Mouse (Mus musculus) hindbrain, postnatal 0 days (tissue): Measurements from ENCODE around the gene Gcc1. TPM values are rescaled to one million over a fixed set of nuclear protein-coding genes. Genes with fewer than 3 reads are reported as not detected.

Source experiments
- ATAC-seq: fragments of 200-750 bp; cut with Nextera tagmentation; 2 replicates; pipeline ENCODE4 v1.8.0; 2017; ENCODE audit warnings: mild to moderate bottlenecking, moderate TSS enrichment, moderate library complexity
- DNase-seq: peaks from one replicate; pipeline ENCODE4 v3.0.0-alpha.2; 2015; ENCODE audit warnings: low spot score
- H3K27ac ChIP-seq: fragments of 300-500 bp; sonication (generic); 2 replicates; pipeline ENCODE4 v1.5.1; 2014; ENCODE audit warnings: mild to moderate bottlenecking
- H3K27me3 ChIP-seq: fragments of 300-500 bp; sonication (generic); 2 replicates; pipeline ENCODE4 v1.6.1; 2014; ENCODE audit warnings: low read length, mixed read lengths; ENCODE audit not compliant: insufficient read depth
- H3K36me3 ChIP-seq: fragments of 300-500 bp; sonication (generic); 2 replicates; pipeline ENCODE4 v1.6.1; 2014; ENCODE audit warnings: low read length, mixed read lengths; ENCODE audit not compliant: insufficient read depth
- H3K4me1 ChIP-seq: fragments of 300-500 bp; sonication (generic); 2 replicates; pipeline ENCODE4 v1.6.1; 2014; ENCODE audit warnings: antibody characterized with exemption, low read length, mixed read lengths; ENCODE audit not compliant: insufficient read depth
- H3K4me2 ChIP-seq: fragments of 300-500 bp; sonication (generic); 2 replicates; pipeline ENCODE4 v1.6.1; 2014; ENCODE audit warnings: low read depth, mild to moderate bottlenecking, low read length, moderate library complexity, mixed read lengths
- H3K4me3 ChIP-seq: fragments of 300-500 bp; sonication (generic); 2 replicates; pipeline ENCODE4 v1.5.1; 2014; ENCODE audit warnings: low read length
- H3K9ac ChIP-seq: fragments of 300-500 bp; sonication (generic); replicated peaks from 2 replicates; pipeline ENCODE4 v1.6.1; 2014; ENCODE audit warnings: mild to moderate bottlenecking, low read length, moderate library complexity, mixed read lengths
- H3K9me3 ChIP-seq: fragments of 300-500 bp; sonication (generic); 2 replicates; pipeline ENCODE4 v1.6.1; 2016; ENCODE audit warnings: low read length, mixed read lengths
- CTCF ChIP-seq: IDR thresholded peaks from 2 replicates; pipeline ENCODE4 v1.5.1; 2016; ENCODE audit warnings: antibody characterized with exemption, control low read depth, low read depth
- WGBS: fragments of 180-500 bp; shearing (Covaris S2); extraction: QIAGEN DNeasy Blood & Tissue Kit; methylation state at CpG from one replicate; pipeline ENCODE4 v1.1.7; 2014; 5-methylcytosine and 5-hydroxymethylcytosine counted together
- polyA plus RNA-seq: library from polyadenylated mRNA; unstranded; fragments of >200 nt; fragmentation: Nextera tagmentation; extraction: Ambion mirVana; gene quantifications from 2 replicates; pipeline ENCODE4 v1.2.1, GENCODE M21; 2015
- total RNA-seq: library from RNA; depleted of rRNA; stranded (reverse); fragments of >200 nt; gene quantifications from 2 replicates; pipeline ENCODE4 v1.2.3, GENCODE M21; 2014

The Gcc1 gene
- total and polyA plus RNA-seq, 2 experiments from 2014 or later = 8.7 to 15.7 TPM

DNA sequence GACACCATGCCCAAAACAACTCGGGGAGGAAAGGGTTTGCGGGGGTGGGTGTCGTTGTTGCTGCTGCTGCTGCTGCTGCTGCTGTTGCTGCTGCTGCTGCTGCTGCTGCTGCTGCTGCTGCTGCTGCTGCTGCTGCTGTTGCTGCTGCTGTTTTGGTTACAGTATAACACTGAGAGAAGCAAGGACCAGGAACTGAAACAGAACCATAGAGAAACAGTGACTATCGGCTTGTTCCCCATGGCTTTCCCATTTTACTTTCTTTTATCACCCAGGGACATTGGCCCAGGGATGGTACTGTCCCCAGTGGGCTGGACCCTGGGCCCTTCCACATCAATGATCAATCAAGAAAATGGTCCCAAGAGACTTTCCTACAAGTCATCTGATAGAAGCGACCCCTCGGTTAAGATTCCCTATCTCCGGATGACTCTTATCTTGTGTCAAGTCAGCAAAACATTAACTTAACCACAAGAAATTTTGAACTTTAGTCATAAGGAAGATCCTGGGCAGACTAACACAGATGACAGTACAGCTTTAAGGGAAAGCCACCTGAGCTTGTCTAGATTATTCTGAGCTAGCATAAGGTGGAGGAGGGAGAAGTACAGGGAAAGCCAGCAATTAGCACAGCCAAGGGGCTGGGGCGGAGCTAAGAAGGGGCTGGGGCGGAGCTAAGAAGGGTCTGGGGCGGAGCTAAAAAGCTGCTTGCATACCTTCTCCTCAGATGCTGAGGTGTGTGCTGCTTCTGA, 2.8 kb upstream of the Gcc1 start:
- DNase-seq = no peak
- H3K9me3 ChIP-seq = no peaks in the 10 kb centered on the region
- H3K27me3 ChIP-seq = no peaks in the 10 kb centered on the region
- no peaks in the 10 kb centered on the region for H3K4me1 ChIP-seq
- H3K9ac ChIP-seq = no peak overlapping the region
- no peak for TF ChIP-seq CTCF
- no peak overlapping the region for H3K4me2 ChIP-seq
- no peak for ATAC-seq
- no peak overlapping the region for H3K27ac ChIP-seq
- no peak overlapping the region for H3K4me3 ChIP-seq
- 83% methylated on average over 10 of the region's 10 CpGs for WGBS
- H3K36me3 ChIP-seq = peaks cover 10% of the 10 kb centered on the region

- no peak for ATAC-seq
- DNase-seq = no peak
- Histone ChIP-seq H3K4me2 (no peak overlapping the region), H3K9ac (no peak overlapping the region), H3K9me3 (no peaks in the 10 kb centered on the region), H3K36me3 (peaks cover 13% of the 10 kb centered on the region), H3K27ac (no peak overlapping the region), H3K4me3 (no peak overlapping the region), H3K4me1 (peaks cover 1% of the 10 kb centered on the region; the same call in 1 of the 2 replicates), H3K27me3 (no peaks in the 10 kb centered on the region)
- 81% methylated on average over 11 of the region's 11 CpGs for WGBS
- no peak for TF ChIP-seq CTCF
Observed at GRCm38 (mm10) chr6:28429870-28430269, 1.7 kb upstream of the Gcc1 start.

GRCm38 (mm10) chr6:28427096-28427839, 922 bp downstream of the Gcc1 start, which contains the start of gene Fscn3:
Gene Fscn3 (plus strand): TSS chr6:28427789.
- no peak within 1 kb of the TSS for H3K4me3 ChIP-seq
- H3K36me3 ChIP-seq = peaks cover 13% of the 10 kb centered on the region
- H3K4me1 ChIP-seq = peaks cover 10% of the 10 kb centered on the region; the same call in 1 of the 2 replicates
- H3K9me3 ChIP-seq = no peaks in the 10 kb centered on the region
- no peaks in the 10 kb centered on the region for H3K27me3 ChIP-seq
- ATAC-seq (no peak), DNase-seq (no peak)
- H3K9ac ChIP-seq = no peak within 1 kb of the TSS
- H3K4me2 ChIP-seq = no peak within 1 kb of the TSS
- no peak within 1 kb of the TSS for H3K27ac ChIP-seq
- WGBS = 69% methylated on average over 3 of the region's 3 CpGs
- TF ChIP-seq CTCF = no peak

GRCm38 (mm10) chr6:28425019-28425418, 3.2 kb downstream of the Gcc1 start:
- 82% methylated on average over 6 of the region's 6 CpGs for WGBS
- peaks cover 25% of the 10 kb centered on the region for H3K4me1 ChIP-seq
- no peaks in the 10 kb centered on the region for H3K9me3 ChIP-seq
- peaks cover 13% of the 10 kb centered on the region for H3K36me3 ChIP-seq
- H3K4me2 ChIP-seq = peak overlapping the region; percentile 72; the same call in 1 of the 2 replicates
- no peak overlapping the region for H3K4me3 ChIP-seq
- ATAC-seq (no peak), DNase-seq (no peak)
- no peaks in the 10 kb centered on the region for H3K27me3 ChIP-seq
- H3K27ac ChIP-seq = no peak overlapping the region
- H3K9ac ChIP-seq = 0 out of 2 replicates have a peak overlapping the region, but pooled peaks have one; percentile 98
- no peak for TF ChIP-seq CTCF

GRCm38 (mm10) chr6:28423767-28424695, 4.2 kb downstream of the Gcc1 start:
- Histone ChIP-seq H3K4me1 (peaks cover 30% of the 10 kb centered on the region), H3K4me3 (peak overlapping the region; percentile 98), H3K27me3 (no peaks in the 10 kb centered on the region), H3K36me3 (peaks cover 13% of the 10 kb centered on the region), H3K4me2 (peak overlapping the region; percentile 72), H3K9me3 (no peaks in the 10 kb centered on the region), H3K9ac (peak overlapping the region; percentile 98), H3K27ac (peak overlapping the region; percentile 85)
- DNase-seq (peak; percentile 57), ATAC-seq (peak; percentile 57)
- WGBS = 13% methylated on average over 40 of the region's 46 CpGs
- TF ChIP-seq CTCF = peak; percentile 49

GRCm38 (mm10) chr6:28423313-28423712, 4.9 kb downstream of the Gcc1 start, which contains the start of gene Arf5:
Gene Arf5 (plus strand): TSS chr6:28423560.
- TF ChIP-seq CTCF = no peak
- H3K27ac ChIP-seq = peak within 1 kb of the TSS; percentile 85
- H3K9me3 ChIP-seq = no peaks in the 10 kb centered on the region
- no peaks in the 10 kb centered on the region for H3K27me3 ChIP-seq
- DNase-seq (peak; percentile 95), ATAC-seq (peak; percentile 78)
- H3K4me1 ChIP-seq = peaks cover 30% of the 10 kb centered on the region
- H3K36me3 ChIP-seq = peaks cover 20% of the 10 kb centered on the region
- H3K4me2 ChIP-seq = peak within 1 kb of the TSS; percentile 72
- H3K4me3 ChIP-seq = peak within 1 kb of the TSS; percentile 98
- under 1% methylated on average over 23 of the region's 42 CpGs for WGBS
- peak within 1 kb of the TSS; percentile 98 for H3K9ac ChIP-seq
